8 mouse cellular contexts compared by ENCODE assay signal in the genomic region with DNA sequence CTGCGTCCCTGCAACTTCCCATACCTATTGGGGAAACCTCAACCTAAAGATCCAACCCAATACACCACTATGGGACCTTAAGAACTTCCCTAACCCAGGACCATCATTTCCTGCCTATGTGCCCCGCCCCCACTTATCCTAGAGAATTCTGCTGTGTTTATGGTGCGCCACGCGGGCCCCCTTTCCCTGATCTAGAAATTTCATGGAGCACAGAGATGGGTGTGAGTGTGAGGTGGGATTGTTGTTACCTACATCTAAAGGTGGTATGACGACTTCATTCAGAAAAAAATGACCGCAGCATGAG. TPM values are rescaled to one million over a fixed set of nuclear protein-coding genes. Genes with fewer than 3 reads are reported as not detected.
DNase-seq lines count a peak whose midpoint lies in the region; ATAC-seq and TF ChIP-seq lines count a peak whose summit lies in the region.

No protein-coding gene starts in this region.

- dilution Hi-C loops in CH12.LX (cut with MboI; ENCODE audit: extremely low pct_ligation_motif_present, extremely low pct_unique_long_range_greater_than_20kb, low sequenced_read_pairs) = no loop called here

- no peak for DNase-seq in heart, adult 9 months (ENCODE audit: low spot score in 2 of 2)
- DNase-seq in CH12.LX (ENCODE audit: extremely low read depth) = no peak
- no peak for DNase-seq in retina, postnatal 1 day
- no peak for DNase-seq in cerebellum, postnatal 36 days

- no peak for TF ChIP-seq POLR2A in CH12.LX (IDR thresholded peaks at IDR 0.05; ENCODE audit: low read depth, low read length)

- no peaks in the 10 kb centered on the region for H3K36me3 ChIP-seq in heart, embryonic 11.5 days (ENCODE audit: control insufficient read depth, insufficient read depth, low read length)
- no peaks in the 10 kb centered on the region for H3K36me3 ChIP-seq in CH12.LX (replicated peaks in 1 of 2; ENCODE audit: control insufficient read depth in 1 of 2, insufficient read depth in 1 of 2, low read length in 1 of 2)
- no peaks in the 10 kb centered on the region for H3K36me3 ChIP-seq in forebrain, embryonic 15.5 days
- no peaks in the 10 kb centered on the region for H3K36me3 ChIP-seq in liver, embryonic 15.5 days (replicated peaks)

- no peak overlapping the region for H3K9ac ChIP-seq in heart, embryonic 11.5 days (ENCODE audit: low read depth, low read length)
- no peak overlapping the region for H3K9ac ChIP-seq in CH12.LX (ENCODE audit: insufficient read depth, low read depth)
- H3K9ac ChIP-seq in forebrain, embryonic 15.5 days (replicated peaks) = no peak overlapping the region
- H3K9ac ChIP-seq in liver, embryonic 15.5 days = no peak overlapping the region

- peak overlapping the region; percentile 51 for H3K4me2 ChIP-seq in heart, embryonic 11.5 days
- peak overlapping the region; percentile 23; the same call in 1 of the 2 replicates for H3K4me2 ChIP-seq in CH12.LX (ENCODE audit: insufficient read depth, low read depth, poor library complexity, severe bottlenecking)
- H3K4me2 ChIP-seq in forebrain, embryonic 15.5 days (replicated peaks) = no peak overlapping the region; the same call in 1 of the 2 replicates
- H3K4me2 ChIP-seq in liver, embryonic 15.5 days = peak overlapping the region; percentile 29

- ATAC-seq in heart, embryonic 11.5 days (replicated peaks; ENCODE audit: insufficient number of reproducible peaks, low FRiP score, low TSS enrichment) = no peak
- ATAC-seq in forebrain, embryonic 15.5 days (replicated peaks) = peak; percentile 18; the same call in 1 of the 2 replicates
- ATAC-seq in liver, embryonic 15.5 days (ENCODE audit: insufficient read depth) = no peak
- no peak for ATAC-seq in cerebellum, adult (ENCODE audit: insufficient number of reproducible peaks, low FRiP score, low TSS enrichment)

- no peak overlapping the region for H3K4me3 ChIP-seq in heart, embryonic 11.5 days (ENCODE audit: low read depth, low read length)
- H3K4me3 ChIP-seq in CH12.LX (replicated peaks in 1 of 3; ENCODE audit: low read depth in 2 of 3, low read length in 2 of 3, poor library complexity in 1 of 3) = peak overlapping the region; percentile 10 to 40 (median 21)
- H3K4me3 ChIP-seq in forebrain, embryonic 15.5 days = no peak overlapping the region
- H3K4me3 ChIP-seq in liver, embryonic 15.5 days (replicated peaks) = no peak overlapping the region

- H3K27me3 ChIP-seq in heart, embryonic 11.5 days (ENCODE audit: control insufficient read depth, insufficient read depth, low read length) = no peaks in the 10 kb centered on the region
- H3K27me3 ChIP-seq in CH12.LX (replicated peaks) = no peaks in the 10 kb centered on the region
- H3K27me3 ChIP-seq in forebrain, embryonic 15.5 days = no peaks in the 10 kb centered on the region
- H3K27me3 ChIP-seq in liver, embryonic 15.5 days = no peaks in the 10 kb centered on the region

- H3K9me3 ChIP-seq in heart, embryonic 11.5 days (replicated peaks; ENCODE audit: control insufficient read depth, low read length) = no peaks in the 10 kb centered on the region
- H3K9me3 ChIP-seq in CH12.LX (replicated peaks; ENCODE audit: low read length) = no peaks in the 10 kb centered on the region
- H3K9me3 ChIP-seq in forebrain, embryonic 15.5 days = no peaks in the 10 kb centered on the region
- H3K9me3 ChIP-seq in liver, embryonic 15.5 days (replicated peaks) = no peaks in the 10 kb centered on the region

- no peak for TF ChIP-seq CTCF in CH12.LX (conservative IDR thresholded peaks at IDR 0.05 in 1 of 2, IDR thresholded peaks at IDR 0.05 in 1 of 2; ENCODE audit: low read depth in 2 of 2, low read length in 2 of 2)

- H3K79me2 ChIP-seq in CH12.LX (replicated peaks; ENCODE audit: control insufficient read depth, extremely low read depth, insufficient read depth, poor library complexity, severe bottlenecking) = no peaks in the 10 kb centered on the region

- in situ Hi-C loops in CH12.LX (cut with MboI; ENCODE audit: low pct_ligation_motif_present, low pct_unique_long_range_greater_than_20kb, low sequenced_read_pairs) = loop anchor here (10.0 to 25.0 kb wide), 2 partner anchors 268 to 720 kb away; a partner anchor contains a TSS

- TF ChIP-seq RAD21 in CH12.LX (IDR thresholded peaks at IDR 0.05; ENCODE audit: low read depth, low read length) = no peak

- peaks cover 2% of the 10 kb centered on the region; the same call in 1 of the 2 replicates for H3K4me1 ChIP-seq in heart, embryonic 11.5 days (ENCODE audit: control insufficient read depth, insufficient read depth, low read length)
- H3K4me1 ChIP-seq in CH12.LX (ENCODE audit: control insufficient read depth in 1 of 2, insufficient read depth in 2 of 2) = peaks cover 2 to 11% of the 10 kb centered on the region in 2 experiments; a peak in 3 of 4 replicates
- peaks cover 14% of the 10 kb centered on the region for H3K4me1 ChIP-seq in forebrain, embryonic 15.5 days
- H3K4me1 ChIP-seq in liver, embryonic 15.5 days (replicated peaks) = peaks cover 32% of the 10 kb centered on the region

- WGBS in heart, embryonic 11.5 days (ENCODE audit: insufficient replicate concordance) = 48% methylated on average over 7 of the region's 7 CpGs
- WGBS in forebrain, embryonic 15.5 days = 51% methylated on average over 7 of the region's 7 CpGs
- 49% methylated on average over 7 of the region's 7 CpGs for WGBS in liver, embryonic 15.5 days (ENCODE audit: insufficient replicate concordance)

- no peak for TF ChIP-seq EP300 in CH12.LX (IDR thresholded peaks at IDR 0.05; ENCODE audit: low read length)

- no peak overlapping the region for H3K27ac ChIP-seq in heart, embryonic 11.5 days (ENCODE audit: low read depth, low read length)
- H3K27ac ChIP-seq in CH12.LX (ENCODE audit: insufficient read depth, low read depth) = no peak overlapping the region
- H3K27ac ChIP-seq in forebrain, embryonic 15.5 days (replicated peaks) = no peak overlapping the region
- no peak overlapping the region for H3K27ac ChIP-seq in liver, embryonic 15.5 days (replicated peaks)

TF ChIP-seq in CH12.LX, 34 proteins besides CTCF, POLR2A, EP300 and RAD21:
- TF ChIP-seq ETS1 (conservative IDR thresholded peaks at IDR 0.05; ENCODE audit: low read depth, low read length) (no peak), ZNF384 (IDR thresholded peaks at IDR 0.05; ENCODE audit: low read depth, low read length) (peak; percentile 32; the same call in 1 of the 2 replicates), MAZ (IDR thresholded peaks at IDR 0.05; ENCODE audit: low read depth, low read length) (no peak), MEF2A (IDR thresholded peaks at IDR 0.05; ENCODE audit: borderline replicate concordance, low read depth, low read length) (no peak), ZKSCAN1 (IDR thresholded peaks at IDR 0.05; ENCODE audit: borderline replicate concordance, low read depth, low read length) (no peak), TCF12 (IDR thresholded peaks at IDR 0.05; ENCODE audit: low read depth, low read length) (no peak), CHD2 (IDR thresholded peaks at IDR 0.05; ENCODE audit: low read length) (0 out of 2 replicates have a peak, but pooled peaks have one; percentile 39), BHLHE40 (IDR thresholded peaks at IDR 0.05; ENCODE audit: low read depth, low read length) (no peak), NELFE (IDR thresholded peaks at IDR 0.05; ENCODE audit: low read depth, low read length) (0 out of 2 replicates have a peak, but pooled peaks have one; percentile 6), ELF1 (IDR thresholded peaks at IDR 0.05; ENCODE audit: low read depth, low read length) (no peak), MXI1 (IDR thresholded peaks at IDR 0.05; ENCODE audit: low read depth, low read length) (no peak; the same call in 1 of the 2 replicates)

RNA-seq across cellular contexts. Expression of a gene that starts 8.7 kb away (rescaled TPM):
- polyA plus RNA-seq in heart, embryonic 11.5 days (2014; fragmentation: Nextera tagmentation; extraction: Ambion mirVana) = 29.5 and 29.6 TPM in 2 replicates
- 41.3 and 45.2 TPM in 2 replicates for total RNA-seq in CH12.LX (2012; rRNA removed)
- 57.4 and 68.7 TPM in 2 replicates for total RNA-seq in CH12.LX (2014; rRNA removed)
- polyA plus RNA-seq in CH12.LX (2012; ENCODE audit: insufficient read length, low read depth) = 43.6 and 48.4 TPM in 2 replicates
- polyA plus RNA-seq in forebrain, embryonic 15.5 days (2015; fragmentation: Nextera tagmentation; extraction: Ambion mirVana) = 19.1 and 22.7 TPM in 2 replicates
- 25.4 and 29.1 TPM in 2 replicates for polyA plus RNA-seq in liver, embryonic 15.5 days (2015; fragmentation: Nextera tagmentation; extraction: Ambion mirVana)

Comparison
In these comparisons a context has a peak if more than half of its experiments do, and no peak if none do; other contexts are left out.
1. H3K4me3 ChIP-seq: peak in CH12.LX (3 of 3); none in heart, embryonic 11.5 days (single experiment), forebrain, embryonic 15.5 days (single experiment) and liver, embryonic 15.5 days (single experiment).